Mouse (Mus musculus): ENCODE results near the gene Foxp1.

- TF ChIP-seq GATA1 (IDR thresholded peaks at IDR 0.05; ENCODE audit: borderline replicate concordance, low read length) (no peak), FLI1 (IDR thresholded peaks at IDR 0.05; ENCODE audit: low read length) (no peak)
Observed at GRCm38 (mm10) chr6:99466354-99466753, 56.2 kb downstream of the Foxp1 start.
